Mouse (Mus musculus): ENCODE measurements around the gene Tmem9b. TPM values are rescaled to one million over a fixed set of nuclear protein-coding genes. Genes with fewer than 3 reads are reported as not detected.

Tmem9b gene
- polyA plus RNA-seq (2016; fragmentation: Nextera tagmentation; extraction: Ambion mirVana), result 26.2 and 27.5 TPM in 2 replicates

GRCm38 (mm10) chr7:109752008-109752925, at the start of gene Tmem9b:
Tmem9b (minus strand) TSS chr7:109752875.
- Histone ChIP-seq H3K36me3 (replicated peaks) (no peaks in the 10 kb centered on the region), H3K9me3 (no peaks in the 10 kb centered on the region), H3K27me3 (replicated peaks; ENCODE audit: low read depth, poor library complexity, severe bottlenecking) (no peaks in the 10 kb centered on the region), H3K27ac (replicated peaks) (peak within 1 kb of the TSS; percentile 89), H3K4me1 (peaks cover 20% of the 10 kb centered on the region), H3K4me3 (peak within 1 kb of the TSS; percentile 93)
- DNase-seq (ENCODE audit: low spot score), result peak; percentile 84
- under 1% methylated on average over 74 of the region's 74 CpGs for WGBS

DNA sequence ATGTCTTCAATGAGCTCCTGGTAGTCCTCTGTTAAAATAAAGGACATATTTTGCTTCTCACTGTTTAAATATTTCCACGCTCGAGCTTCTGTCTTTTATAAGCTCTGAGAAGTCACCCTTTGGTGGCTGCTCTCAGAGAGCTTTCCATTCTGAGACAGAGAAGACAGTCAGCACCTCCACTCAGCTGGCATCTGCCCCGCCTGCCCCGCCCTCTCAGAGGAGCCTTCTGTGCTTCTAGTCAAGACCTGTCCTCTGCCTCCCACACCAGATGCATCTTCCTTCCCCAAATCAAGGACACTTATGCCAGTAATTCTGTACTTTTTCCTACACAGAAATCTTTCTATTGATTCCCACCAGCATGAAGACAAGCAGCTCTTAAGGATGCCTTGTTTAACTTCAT, 48.0 kb upstream of the Tmem9b start:
- Histone ChIP-seq H3K36me3 (replicated peaks) (no peaks in the 10 kb centered on the region), H3K9me3 (no peaks in the 10 kb centered on the region), H3K27me3 (replicated peaks; ENCODE audit: low read depth, poor library complexity, severe bottlenecking) (0 out of 2 replicates have a peak, but pooled peaks cover 5% of the 10 kb centered on the region), H3K27ac (replicated peaks) (no peak overlapping the region), H3K4me3 (no peak overlapping the region), H3K4me1 (no peaks in the 10 kb centered on the region)
- no peak for DNase-seq (ENCODE audit: low spot score)
- WGBS, result 87% methylated on average over 4 of the region's 4 CpGs

DNA sequence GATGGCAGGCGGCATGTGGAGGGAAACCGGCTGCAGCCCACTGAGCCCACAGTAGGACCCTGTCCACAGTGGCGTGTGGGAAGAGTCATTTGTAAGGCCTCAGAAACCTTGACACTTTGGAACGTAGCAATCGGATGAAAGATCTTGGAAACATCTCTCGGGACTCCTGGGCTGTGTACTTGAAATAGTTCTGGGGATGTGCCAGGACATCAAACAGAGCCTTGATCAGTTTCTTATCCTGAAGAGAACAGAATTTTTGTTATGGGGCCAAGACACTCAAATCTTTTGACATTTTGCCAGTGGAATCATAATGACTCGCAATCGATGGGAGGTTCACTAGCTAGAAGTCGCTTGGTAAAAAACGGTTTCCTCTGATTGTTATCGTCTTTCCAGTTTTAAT, 46.5 kb upstream of the Tmem9b start:
- no peaks in the 10 kb centered on the region for H3K9me3 ChIP-seq
- WGBS, result 90% methylated on average over 11 of the region's 11 CpGs

GRCm38 (mm10) chr7:109795564-109795963, 42.9 kb upstream of the Tmem9b start:
- Histone ChIP-seq H3K27me3 (replicated peaks; ENCODE audit: low read depth, poor library complexity, severe bottlenecking) (no peaks in the 10 kb centered on the region), H3K27ac (replicated peaks) (no peak overlapping the region), H3K36me3 (replicated peaks) (no peaks in the 10 kb centered on the region), H3K4me3 (no peak overlapping the region), H3K4me1 (0 out of 2 replicates have a peak, but pooled peaks cover 3% of the 10 kb centered on the region), H3K9me3 (no peaks in the 10 kb centered on the region)
- WGBS, result 79% methylated on average over 5 of the region's 5 CpGs
- no peak for DNase-seq (ENCODE audit: low spot score)

More for the DNA sequence above, 46.5 kb upstream of the Tmem9b start:
- H3K27ac ChIP-seq (replicated peaks), result no peak overlapping the region
- no peaks in the 10 kb centered on the region for H3K36me3 ChIP-seq (replicated peaks)
- DNase-seq (ENCODE audit: low spot score), result no peak
- 0 out of 2 replicates have a peak, but pooled peaks cover 3% of the 10 kb centered on the region for H3K4me1 ChIP-seq
- 0 out of 2 replicates have a peak, but pooled peaks cover 5% of the 10 kb centered on the region for H3K27me3 ChIP-seq (replicated peaks; ENCODE audit: low read depth, poor library complexity, severe bottlenecking)
- no peak overlapping the region for H3K4me3 ChIP-seq

DNA sequence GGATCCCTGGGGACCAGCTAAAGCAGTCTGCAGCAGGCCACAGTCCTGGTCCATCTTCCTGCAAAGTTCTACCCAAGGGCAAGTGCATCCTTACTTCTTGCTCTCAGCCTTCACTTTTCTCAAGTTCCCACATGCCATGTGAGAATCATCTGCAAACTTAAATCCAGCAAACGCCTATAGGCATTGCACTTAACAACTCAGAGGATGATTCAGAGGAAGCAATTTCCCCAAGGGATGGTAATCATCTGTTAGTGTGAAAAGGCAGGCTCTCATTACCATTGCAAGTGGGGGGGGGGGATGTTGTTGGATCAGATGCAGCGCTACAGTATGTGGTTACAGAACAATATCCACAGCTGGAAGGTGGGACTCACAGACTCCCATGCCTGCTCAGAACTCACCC, 41.9 kb upstream of the Tmem9b start:
- H3K4me3 ChIP-seq, result no peak overlapping the region
- H3K27me3 ChIP-seq (replicated peaks; ENCODE audit: low read depth, poor library complexity, severe bottlenecking), result no peaks in the 10 kb centered on the region
- WGBS, result 71% methylated on average over 2 of the region's 2 CpGs
- no peak for DNase-seq (ENCODE audit: low spot score)
- H3K4me1 ChIP-seq, result 0 out of 2 replicates have a peak, but pooled peaks cover 3% of the 10 kb centered on the region
- H3K36me3 ChIP-seq (replicated peaks), result no peaks in the 10 kb centered on the region
- H3K27ac ChIP-seq (replicated peaks), result no peak overlapping the region; the same call in 1 of the 2 replicates
- no peaks in the 10 kb centered on the region for H3K9me3 ChIP-seq

DNA sequence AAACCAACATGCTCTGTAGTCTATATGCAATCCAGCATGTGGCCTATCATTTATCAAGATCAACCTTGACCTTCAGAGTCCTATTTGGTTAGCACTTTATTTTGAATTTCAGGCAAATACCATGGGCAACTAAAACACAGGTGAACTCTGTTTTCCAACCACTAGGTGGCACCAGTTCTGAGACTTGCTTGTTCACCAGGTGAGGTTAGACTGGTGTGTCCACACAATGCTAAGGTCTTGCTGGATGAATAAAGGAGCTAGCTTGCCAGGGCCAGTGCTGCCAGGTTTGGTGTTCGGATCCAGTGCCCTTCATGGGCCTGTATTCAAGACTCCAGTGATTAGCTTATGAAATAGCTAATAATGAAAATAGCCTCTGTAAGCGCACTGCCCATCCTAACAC, 40.1 kb upstream of the Tmem9b start:
- DNase-seq (ENCODE audit: low spot score), result peak; percentile 48
- Histone ChIP-seq H3K36me3 (replicated peaks) (no peaks in the 10 kb centered on the region), H3K27me3 (replicated peaks; ENCODE audit: low read depth, poor library complexity, severe bottlenecking) (no peaks in the 10 kb centered on the region), H3K4me1 (0 out of 2 replicates have a peak, but pooled peaks cover 3% of the 10 kb centered on the region), H3K9me3 (no peaks in the 10 kb centered on the region), H3K27ac (replicated peaks) (no peak overlapping the region), H3K4me3 (no peak overlapping the region)
- WGBS, result 74% methylated on average over 2 of the region's 2 CpGs

DNA sequence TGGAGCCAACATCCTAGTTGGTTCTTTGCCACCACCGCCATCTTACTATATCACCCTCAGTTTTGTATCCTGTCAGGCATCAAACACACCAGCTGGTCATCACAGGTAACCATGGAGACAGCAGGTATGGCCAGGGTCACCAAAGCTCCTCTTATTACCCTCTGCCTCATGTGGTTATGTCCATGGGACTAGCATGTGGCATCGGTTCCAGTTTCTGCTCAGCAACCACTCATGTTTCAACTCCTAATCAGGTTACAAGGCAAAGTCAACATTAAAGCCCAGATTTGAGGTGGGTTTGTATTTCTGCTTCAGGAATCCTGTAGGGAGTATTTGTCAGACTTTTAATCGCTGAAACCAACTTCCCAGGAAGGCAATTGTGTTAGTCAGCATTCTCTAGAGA, 38.1 kb upstream of the Tmem9b start:
- H3K27ac ChIP-seq (replicated peaks), result no peak overlapping the region
- H3K9me3 ChIP-seq, result no peaks in the 10 kb centered on the region
- no peaks in the 10 kb centered on the region for H3K36me3 ChIP-seq (replicated peaks)
- H3K27me3 ChIP-seq (replicated peaks; ENCODE audit: low read depth, poor library complexity, severe bottlenecking), result no peaks in the 10 kb centered on the region
- DNase-seq (ENCODE audit: low spot score), result no peak
- H3K4me3 ChIP-seq, result no peak overlapping the region
- WGBS, result 71% methylated on average over 3 of the region's 3 CpGs
- 0 out of 2 replicates have a peak, but pooled peaks cover 3% of the 10 kb centered on the region for H3K4me1 ChIP-seq

GRCm38 (mm10) chr7:109787860-109788259, 35.2 kb upstream of the Tmem9b start:
- H3K36me3 ChIP-seq (replicated peaks), result no peaks in the 10 kb centered on the region
- H3K27ac ChIP-seq (replicated peaks), result no peak overlapping the region
- H3K4me3 ChIP-seq, result no peak overlapping the region
- H3K27me3 ChIP-seq (replicated peaks; ENCODE audit: low read depth, poor library complexity, severe bottlenecking), result peaks cover 17% of the 10 kb centered on the region
- no peaks in the 10 kb centered on the region for H3K9me3 ChIP-seq
- no peaks in the 10 kb centered on the region for H3K4me1 ChIP-seq
- WGBS, result 90% methylated on average over 2 of the region's 2 CpGs
- no peak for DNase-seq (ENCODE audit: low spot score)

DNA sequence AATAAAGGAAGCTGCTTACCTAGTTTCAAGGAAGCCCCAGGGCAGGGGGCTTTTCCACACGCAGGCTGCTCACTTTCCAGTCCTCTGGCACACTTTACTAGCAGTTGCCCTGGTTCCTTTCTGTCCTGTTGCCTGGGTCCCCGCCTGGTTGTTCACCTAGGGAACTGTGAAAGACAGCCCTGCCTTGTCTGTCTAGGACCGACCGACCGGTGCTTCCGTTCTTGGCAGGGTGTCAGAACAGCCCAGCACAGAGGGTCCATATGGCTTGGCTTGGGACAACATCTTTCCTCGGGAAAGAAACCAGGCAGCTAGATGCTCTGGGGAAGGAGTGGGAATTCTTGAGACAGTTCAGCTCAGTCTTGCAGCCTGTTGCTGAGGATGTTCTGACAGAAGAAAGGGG, 30.6 kb upstream of the Tmem9b start:
- Histone ChIP-seq H3K4me3 (no peak overlapping the region), H3K27ac (replicated peaks) (no peak overlapping the region), H3K9me3 (no peaks in the 10 kb centered on the region), H3K36me3 (replicated peaks) (no peaks in the 10 kb centered on the region), H3K27me3 (replicated peaks; ENCODE audit: low read depth, poor library complexity, severe bottlenecking) (peaks cover 63% of the 10 kb centered on the region), H3K4me1 (peaks cover 13% of the 10 kb centered on the region)
- DNase-seq (ENCODE audit: low spot score), result no peak
- WGBS, result 55% methylated on average over 7 of the region's 7 CpGs

- peaks cover 71% of the 10 kb centered on the region for H3K27me3 ChIP-seq (replicated peaks; ENCODE audit: low read depth, poor library complexity, severe bottlenecking)
- peak; percentile 87 for DNase-seq (ENCODE audit: low spot score)
- no peaks in the 10 kb centered on the region for H3K9me3 ChIP-seq
- no peaks in the 10 kb centered on the region for H3K36me3 ChIP-seq (replicated peaks)
- 2% methylated on average over 52 of the region's 52 CpGs for WGBS
- H3K27ac ChIP-seq (replicated peaks), result no peak within 1 kb of the TSS
- H3K4me3 ChIP-seq, result peak within 1 kb of the TSS; percentile 64
- H3K4me1 ChIP-seq, result peaks cover 13% of the 10 kb centered on the region
Measured at GRCm38 (mm10) chr7:109781470-109782203, 29.0 kb upstream of the Tmem9b start, which contains the start of gene Nrip3. Nrip3 (minus strand) TSS chr7:109782025.

DNA sequence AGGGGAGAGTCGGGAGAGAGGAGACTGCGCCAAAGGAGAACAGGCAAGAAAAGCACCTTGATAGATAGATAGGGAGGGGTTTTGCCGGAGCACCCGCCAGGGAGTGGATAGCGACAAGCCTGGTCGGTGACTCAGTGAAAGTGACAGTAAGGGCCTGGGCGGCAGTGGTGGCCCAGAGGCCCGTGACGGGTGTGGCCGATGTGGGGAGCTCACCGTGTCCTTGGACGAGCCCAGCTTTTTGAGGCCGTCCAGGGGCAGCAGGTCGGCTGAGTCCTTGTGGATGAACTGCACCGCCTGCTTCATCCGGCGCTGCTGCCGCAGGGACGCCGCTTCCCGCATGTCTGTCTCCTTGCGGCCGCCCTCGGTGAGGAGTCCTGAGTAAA, 28.4 kb upstream of the Tmem9b start:
- Histone ChIP-seq H3K9me3 (no peaks in the 10 kb centered on the region), H3K27me3 (replicated peaks; ENCODE audit: low read depth, poor library complexity, severe bottlenecking) (peaks cover 71% of the 10 kb centered on the region), H3K36me3 (replicated peaks) (no peaks in the 10 kb centered on the region), H3K27ac (replicated peaks) (no peak overlapping the region), H3K4me3 (peak overlapping the region; percentile 64), H3K4me1 (peaks cover 13% of the 10 kb centered on the region)
- DNase-seq (ENCODE audit: low spot score), result no peak
- WGBS, result under 1% methylated on average over 24 of the region's 24 CpGs

DNA sequence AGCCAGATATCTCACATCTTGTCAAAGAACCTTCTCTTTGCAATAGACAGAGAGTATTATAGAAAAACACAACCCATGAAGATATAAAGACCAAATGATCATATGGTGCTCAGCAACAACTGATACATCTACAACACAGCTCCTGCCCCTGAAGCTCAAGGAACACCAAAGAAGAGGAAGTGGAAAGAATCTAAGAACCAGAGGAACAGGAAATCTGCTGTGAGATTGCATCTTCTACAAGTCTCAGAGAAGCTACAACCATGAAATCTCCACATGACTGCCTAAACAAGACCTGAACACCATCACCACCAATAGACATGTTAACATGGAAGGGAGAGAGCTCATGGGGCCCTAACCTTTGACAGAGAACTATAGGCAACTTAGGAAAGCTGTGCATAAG, 19.6 kb upstream of the Tmem9b start:
- no peak overlapping the region for H3K4me3 ChIP-seq
- H3K4me1 ChIP-seq, result no peaks in the 10 kb centered on the region

More for the DNA sequence above, 19.6 kb upstream of the Tmem9b start:
- no peaks in the 10 kb centered on the region for H3K27me3 ChIP-seq (replicated peaks; ENCODE audit: low read depth, poor library complexity, severe bottlenecking)
- DNase-seq (ENCODE audit: low spot score), result no peak
- no peaks in the 10 kb centered on the region for H3K9me3 ChIP-seq
- no peaks in the 10 kb centered on the region for H3K36me3 ChIP-seq (replicated peaks)
- no peak overlapping the region for H3K27ac ChIP-seq (replicated peaks)

Measured in embryonic facial prominence, embryonic 10.5 days (tissue).